Mouse (Mus musculus) retina, adult 2 months (tissue): ENCODE data around the gene Mpz.
A peak's percentile ranks its signal among the peaks of the same experiment; 100 is the strongest.

ENCODE experiments used
- DNase-seq: peaks from one replicate; pipeline ENCODE4 v3.0.0-alpha.2; 2012; ENCODE audit warnings: low read depth, low spot score

Mpz gene

GRCm38 (mm10) chr1:171149974-171150760, at the start of gene Mpz, which contains the start of gene Sdhc:
TSS of gene Mpz (plus strand) at chr1:171150711.
TSS of gene Sdhc (minus strand) at chr1:171150603.
- DNase-seq = peak; percentile 81

DNA sequence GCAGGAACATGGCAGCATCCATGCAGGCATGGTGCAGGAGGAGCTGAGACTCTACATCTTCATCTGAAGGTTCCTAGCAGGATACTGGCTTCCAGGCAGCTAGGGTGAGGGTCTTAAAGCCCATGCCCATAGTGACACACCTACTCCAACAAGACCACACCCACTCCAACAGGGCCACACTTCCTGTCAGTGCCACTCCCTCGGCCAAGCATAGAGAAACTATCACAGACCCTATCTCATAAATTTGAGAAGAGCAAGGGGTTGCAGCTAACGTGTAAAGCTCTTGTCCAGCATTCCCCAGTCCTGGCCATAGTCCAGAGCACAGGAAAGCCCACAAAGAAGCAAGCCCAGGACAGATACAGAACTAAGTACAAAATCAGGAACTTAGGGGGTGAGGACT, 49.5 kb upstream of the Mpz start:
- DNase-seq = no peak

DNA sequence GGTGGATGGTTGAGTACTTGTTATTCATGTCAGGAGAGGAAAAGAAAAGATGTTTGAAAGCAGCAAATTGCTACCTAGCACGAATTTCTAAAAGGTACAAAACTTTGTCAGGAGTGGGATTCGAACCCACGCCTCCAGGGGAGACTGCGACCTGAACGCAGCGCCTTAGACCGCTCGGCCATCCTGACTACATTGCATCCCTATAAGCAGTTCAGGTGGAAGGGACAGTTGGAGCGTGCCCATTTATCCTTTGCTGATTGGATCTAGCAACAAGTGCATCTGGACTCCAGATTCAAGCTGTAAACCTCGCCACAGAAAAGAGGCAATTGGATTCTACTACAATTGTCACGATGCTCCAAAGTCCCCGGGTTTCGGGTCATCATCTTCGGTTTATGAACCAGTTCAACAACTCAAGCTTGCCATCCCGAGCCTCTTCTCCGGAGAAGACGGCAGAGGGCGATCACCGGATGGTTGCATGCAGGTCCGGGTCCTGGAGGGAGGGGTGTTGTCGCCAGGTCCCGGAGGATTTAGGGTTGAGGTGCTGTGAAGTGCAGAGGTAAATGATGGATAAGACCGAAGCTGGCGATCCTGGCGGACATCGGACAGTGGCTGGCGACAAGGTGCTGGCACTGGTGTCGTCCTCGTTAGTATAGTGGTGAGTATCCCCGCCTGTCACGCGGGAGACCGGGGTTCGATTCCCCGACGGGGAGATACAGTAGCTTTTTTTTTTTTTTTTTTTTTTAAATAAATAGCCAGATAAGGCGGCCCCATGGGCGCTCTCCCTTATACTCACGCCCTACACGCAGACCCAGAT, 48.6 kb upstream of the Mpz start:
- DNase-seq = peak; percentile 76

GRCm38 (mm10) chr1:171102547-171103177, 47.8 kb upstream of the Mpz start:
- DNase-seq = peak; percentile 68

DNA sequence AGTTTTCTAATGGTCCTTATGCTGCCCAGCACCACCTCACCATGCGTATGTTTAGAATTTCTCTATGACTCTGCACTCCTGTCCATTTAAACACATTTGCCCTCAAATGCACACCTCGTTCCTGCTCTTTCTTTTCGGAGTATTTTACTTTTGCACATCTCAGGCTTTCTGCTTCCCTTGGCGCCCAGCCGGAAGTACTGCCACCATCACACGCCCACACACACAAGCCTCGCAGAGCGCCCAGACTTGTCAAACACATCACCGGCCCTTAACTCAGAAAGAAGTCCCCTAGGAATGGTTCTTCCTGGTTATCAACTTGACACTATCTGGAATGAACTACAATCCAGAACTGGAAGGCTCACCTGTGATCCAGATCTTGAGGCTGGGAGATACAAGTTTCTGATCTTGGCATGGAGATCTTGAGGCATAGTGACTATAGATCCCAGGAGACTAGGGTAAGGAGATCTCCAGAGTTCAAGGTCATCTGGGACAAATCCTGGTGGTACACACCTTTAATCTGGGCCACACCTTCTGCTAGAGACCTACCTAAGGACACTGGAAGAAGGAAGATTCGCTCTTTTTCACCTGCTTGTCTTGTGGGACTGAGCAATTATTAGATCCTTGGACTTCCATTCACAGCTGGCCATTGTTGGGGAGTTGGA, 47.2 kb upstream of the Mpz start:
- DNase-seq = no peak

DNA sequence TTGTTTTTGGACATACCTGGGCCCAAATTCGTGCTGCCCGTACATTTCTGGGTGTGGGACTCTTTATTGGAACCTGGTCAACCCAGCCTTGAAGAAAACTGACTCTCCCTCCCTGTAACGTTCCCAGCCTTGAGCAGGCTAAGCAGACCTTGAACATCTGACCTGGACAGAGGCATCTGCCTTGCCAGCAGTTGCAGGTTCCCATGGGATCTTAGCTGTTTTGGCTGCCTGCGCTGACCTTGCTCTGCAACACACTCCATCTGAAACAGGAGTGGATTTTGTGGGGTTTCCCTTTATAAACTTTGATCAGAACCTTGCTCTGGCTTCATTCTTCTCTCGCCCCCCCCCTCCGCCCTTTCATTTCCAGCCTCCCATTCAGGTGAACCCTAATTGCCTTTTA, 45.3 kb upstream of the Mpz start:
- no peak for DNase-seq

DNA sequence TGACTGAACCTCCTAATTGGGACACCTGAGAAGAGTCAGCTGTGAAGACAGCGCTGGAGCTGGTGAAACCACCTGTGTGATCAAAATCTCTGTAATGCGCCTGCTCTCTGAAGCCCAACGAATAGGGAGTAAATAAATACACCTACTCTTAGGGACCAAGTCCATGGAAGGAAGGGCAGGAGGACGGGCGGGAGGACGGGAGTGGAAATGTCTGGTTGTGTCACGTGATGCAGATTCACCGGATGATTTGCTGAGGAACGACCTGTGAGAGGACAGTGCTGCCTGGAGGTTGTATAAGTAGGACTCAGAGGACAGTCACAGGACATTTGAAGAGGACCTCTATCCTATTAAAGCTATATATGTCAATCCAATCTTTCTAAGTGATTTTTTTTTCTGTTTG, 40.9 kb upstream of the Mpz start:
- no peak for DNase-seq

- no peak for DNase-seq
Measured at GRCm38 (mm10) chr1:171110659-171111019, 39.9 kb upstream of the Mpz start.

DNA sequence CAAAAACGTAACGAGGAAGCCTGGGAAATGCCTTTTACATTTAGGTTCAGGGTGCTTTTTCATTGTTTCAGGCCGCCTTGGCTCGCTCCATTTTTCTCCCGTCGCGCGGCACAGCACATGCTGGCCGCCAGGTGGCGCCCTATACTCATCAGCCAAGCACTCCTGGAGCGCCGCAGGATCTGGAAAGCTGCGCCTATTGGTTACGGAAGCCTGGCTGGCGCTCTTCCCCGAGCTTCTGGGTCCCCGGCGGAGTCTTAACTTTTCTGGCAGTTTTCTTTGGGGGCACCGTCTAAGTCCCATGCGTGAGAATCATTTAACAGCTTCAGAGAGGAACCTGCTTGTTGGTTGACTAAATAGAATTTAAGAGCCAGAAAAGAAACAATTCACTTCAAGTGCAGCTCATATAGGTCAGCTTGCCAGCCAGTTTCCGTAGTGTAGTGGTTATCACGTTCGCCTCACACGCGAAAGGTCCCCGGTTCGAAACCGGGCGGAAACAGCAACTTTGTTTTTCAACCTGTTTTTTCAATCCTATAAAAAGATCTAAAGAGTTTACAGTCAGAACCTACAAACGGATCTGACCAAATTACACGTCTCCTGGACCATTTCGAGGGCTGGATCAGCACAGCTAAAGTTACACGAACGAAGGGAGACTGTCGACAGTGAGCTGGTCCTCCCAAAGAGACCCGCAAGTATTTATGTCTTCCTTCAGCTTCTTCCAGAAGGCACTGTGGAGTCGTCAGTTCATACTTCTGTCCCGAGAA, 39.3 kb upstream of the Mpz start:
- peak; percentile 90 for DNase-seq

GRCm38 (mm10) chr1:171111781-171112575, 38.5 kb upstream of the Mpz start:
- DNase-seq = no peak

GRCm38 (mm10) chr1:171112986-171113385, 37.5 kb upstream of the Mpz start:
- no peak for DNase-seq

GRCm38 (mm10) chr1:171113873-171114299, 36.6 kb upstream of the Mpz start, which contains the start of gene Cfap126:
TSS of gene Cfap126 (plus strand) at chr1:171113918.
- DNase-seq = no peak

DNA sequence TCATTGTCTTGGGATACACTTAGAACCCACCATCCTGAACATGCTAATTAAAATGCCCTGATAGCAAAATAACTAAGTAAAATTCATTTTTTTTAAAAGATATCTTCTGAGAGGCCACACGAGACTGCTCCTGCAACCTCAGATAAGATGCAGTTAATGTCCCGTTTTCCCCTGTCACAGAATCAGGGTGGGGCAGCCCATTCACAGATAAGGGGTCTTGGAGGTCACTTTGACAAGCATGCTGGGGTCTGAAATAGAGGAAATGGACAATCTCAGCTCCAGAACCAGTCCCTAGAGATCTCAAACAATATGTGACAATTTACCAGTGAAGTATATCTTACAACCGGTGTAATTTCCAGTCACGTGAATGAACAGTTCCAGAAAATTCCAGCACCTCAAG, 34.2 kb upstream of the Mpz start:
- no peak for DNase-seq

DNA sequence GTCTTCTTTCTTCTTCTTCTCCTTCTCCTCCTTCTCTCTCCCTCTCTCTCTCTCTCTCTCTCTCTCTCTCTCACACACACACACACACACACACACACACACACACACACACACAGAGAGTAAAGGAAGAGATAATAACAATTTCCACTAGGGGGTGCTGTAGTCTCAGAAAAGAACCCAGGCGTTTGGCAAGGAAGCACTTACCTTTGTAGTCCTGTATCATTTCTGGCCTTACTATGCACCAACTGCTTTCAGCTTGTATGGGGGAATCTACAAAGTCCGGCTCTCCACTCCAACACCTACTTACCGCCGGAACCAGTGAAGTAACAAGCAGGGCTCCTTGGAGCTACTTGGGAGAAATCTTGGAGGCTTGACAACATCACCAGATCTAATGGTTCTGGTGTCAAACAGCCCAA, 32.2 kb upstream of the Mpz start:
- DNase-seq = peak; percentile 73

DNA sequence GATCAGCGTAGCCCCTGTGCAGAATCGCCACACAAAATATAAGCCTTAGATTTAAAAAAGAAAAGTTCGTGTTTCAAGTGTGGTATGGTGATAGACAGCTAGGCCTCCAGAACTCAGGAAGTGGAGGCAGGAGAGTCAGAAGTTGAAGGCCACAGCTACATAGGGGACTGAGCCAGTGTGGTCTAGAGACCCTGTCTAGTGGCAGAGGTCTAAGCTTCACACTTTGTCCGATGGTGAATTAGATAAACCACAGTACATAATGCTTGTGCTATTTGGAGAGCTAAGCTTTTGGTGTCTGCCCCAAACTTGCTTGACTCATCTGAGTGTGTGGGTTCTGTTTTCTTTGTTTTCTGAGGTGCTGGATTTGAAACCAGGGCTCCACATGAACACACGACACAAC, 31.5 kb upstream of the Mpz start:
- no peak for DNase-seq

DNA sequence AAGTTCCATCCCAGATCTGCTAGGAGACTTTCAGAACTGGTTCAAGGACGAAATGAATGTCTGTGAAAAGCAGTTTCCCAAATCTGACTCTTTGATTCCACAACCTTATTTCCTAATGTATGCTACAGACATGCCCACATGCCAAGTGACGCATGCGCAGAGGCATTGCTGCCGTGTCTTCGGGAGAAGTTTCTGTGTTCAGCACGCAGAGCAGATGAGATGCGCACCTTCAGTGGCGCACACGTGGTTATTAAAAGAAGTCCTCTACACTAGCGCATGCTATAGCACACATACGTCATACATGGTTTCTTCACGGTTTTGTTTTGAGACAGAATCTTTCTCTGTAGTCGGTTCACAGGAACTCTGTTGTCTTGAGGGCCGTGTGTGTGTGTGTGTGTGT, 31.1 kb upstream of the Mpz start:
- DNase-seq = no peak

DNA sequence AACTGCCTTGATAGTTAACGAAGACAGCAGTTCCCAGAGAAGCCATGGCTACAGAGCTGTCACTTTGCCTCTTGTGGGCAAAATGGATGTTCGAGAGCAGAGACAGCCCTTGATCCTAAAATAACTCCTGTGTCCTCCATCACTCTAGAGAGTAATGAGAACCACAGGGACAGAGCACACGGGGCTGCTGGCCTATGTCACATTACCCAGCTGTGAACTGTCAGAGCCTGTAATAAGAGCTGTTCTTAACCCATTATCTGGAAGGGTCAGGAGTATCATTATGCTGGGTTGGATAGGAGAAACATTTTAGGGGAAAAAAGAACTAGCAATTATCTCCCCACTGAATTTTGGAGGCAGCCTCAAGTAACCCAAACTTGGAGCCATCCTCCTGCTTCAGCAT, 29.6 kb upstream of the Mpz start:
- DNase-seq = no peak

- DNase-seq = no peak
Measured at GRCm38 (mm10) chr1:171121839-171122238, 28.7 kb upstream of the Mpz start.

- no peak for DNase-seq
Measured at GRCm38 (mm10) chr1:171122932-171123331, 27.6 kb upstream of the Mpz start.

DNA sequence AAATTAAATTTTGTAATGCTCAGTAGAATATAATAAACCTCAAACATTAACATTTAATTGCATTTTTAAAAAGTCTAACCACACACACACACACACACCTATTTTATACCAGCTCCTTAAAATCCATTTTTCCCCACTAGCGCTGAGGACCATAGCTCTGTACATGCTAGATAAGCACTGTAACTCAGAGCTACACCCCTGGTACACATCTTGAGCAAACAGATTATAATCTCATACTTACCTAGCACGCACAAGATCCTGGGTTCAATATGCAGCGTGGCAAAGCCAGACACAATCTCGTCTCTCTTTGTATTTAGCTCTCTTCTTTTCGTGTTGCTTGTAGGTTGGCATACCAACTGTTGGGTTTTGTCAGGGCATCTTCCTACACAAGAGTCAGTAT, 26.1 kb upstream of the Mpz start:
- DNase-seq = no peak
